Mouse (Mus musculus) T-cell, adult 2 months (primary cell): ENCODE measurements around the gene Ralb.

Source experiments
- DNase-seq: peaks from one replicate; pipeline ENCODE4 v3.0.0; 2022; ENCODE audit warnings: low spot score

Ralb gene

GRCm38 (mm10) chr1:119504260-119505062 lies at the start of gene Ralb:
Gene Ralb, minus strand, starts transcription at chr1:119504794.
- peak; percentile 90 for DNase-seq

- DNase-seq = no peak
These were observed 47.1 kb upstream of the Ralb start for GRCm38 (mm10) chr1:119551651-119552050.

GRCm38 (mm10) chr1:119550064-119550463 lies 45.5 kb upstream of the Ralb start:
- no peak for DNase-seq

DNA sequence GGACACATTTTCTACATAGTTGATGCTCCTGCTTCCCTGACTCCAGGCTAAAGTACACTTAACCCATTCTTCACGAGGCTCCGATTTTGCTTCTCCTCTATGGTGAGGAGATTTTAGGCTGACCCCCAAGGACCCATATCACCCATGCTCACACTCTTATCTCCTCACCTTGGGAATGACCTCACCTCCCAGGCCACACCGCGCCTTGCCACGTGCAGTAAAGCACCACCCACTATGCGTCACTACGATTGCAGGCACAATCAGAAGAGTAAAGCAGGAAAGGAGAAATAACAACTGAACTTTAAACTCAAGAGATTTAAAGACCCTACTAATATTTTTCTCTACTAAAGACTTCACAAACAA lies 44.7 kb upstream of the Ralb start:
- no peak for DNase-seq

GRCm38 (mm10) chr1:119548668-119549326 lies 44.2 kb upstream of the Ralb start:
- DNase-seq = peak; percentile 51

GRCm38 (mm10) chr1:119546490-119546889 lies 41.9 kb upstream of the Ralb start:
- no peak for DNase-seq

GRCm38 (mm10) chr1:119545671-119546070 lies 41.1 kb upstream of the Ralb start:
- no peak for DNase-seq

DNA sequence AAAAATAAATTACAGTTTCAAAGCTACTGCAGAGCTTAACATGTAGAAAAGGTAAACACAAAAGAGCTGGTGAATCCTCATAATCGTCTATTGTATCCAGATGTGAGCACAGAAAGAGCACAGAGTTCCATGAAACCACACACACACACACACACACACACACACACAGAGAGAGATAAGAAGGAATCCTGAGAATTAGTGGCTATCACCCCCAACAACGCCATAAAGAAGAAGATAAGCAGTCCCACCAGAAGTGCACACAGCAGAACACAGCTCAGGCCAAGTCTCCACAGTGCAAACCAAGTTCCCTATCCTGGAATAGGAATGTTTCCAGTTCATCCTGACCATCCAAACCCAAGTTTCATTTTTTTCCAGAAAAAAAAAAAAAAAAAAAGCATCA lies 40.6 kb upstream of the Ralb start:
- DNase-seq = no peak

DNA sequence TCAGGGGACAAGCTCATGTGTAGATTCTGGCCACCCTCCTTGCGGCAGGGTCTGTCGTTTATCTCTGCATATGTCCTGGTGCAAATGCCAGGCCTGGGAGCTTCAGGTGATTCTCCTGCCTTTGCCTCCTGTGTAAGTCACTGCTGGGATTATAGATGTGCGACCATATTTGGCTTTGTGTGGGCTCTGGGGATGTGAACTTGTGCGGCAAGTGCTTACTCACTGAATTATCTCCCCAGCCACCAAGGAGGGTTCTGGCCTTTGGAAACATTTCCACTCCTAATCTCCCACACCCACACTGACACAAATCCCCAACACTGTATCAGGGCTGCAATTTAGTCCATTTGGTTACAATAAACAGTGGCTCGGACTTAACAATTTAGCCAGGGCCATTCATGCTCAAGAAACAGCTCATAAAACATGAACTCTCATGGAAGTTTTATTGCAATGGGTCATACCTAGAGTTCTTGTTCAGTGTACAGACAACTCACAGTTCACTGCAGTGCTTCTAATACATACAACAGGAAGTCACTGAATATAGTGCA lies 40.1 kb upstream of the Ralb start:
- DNase-seq = no peak

DNA sequence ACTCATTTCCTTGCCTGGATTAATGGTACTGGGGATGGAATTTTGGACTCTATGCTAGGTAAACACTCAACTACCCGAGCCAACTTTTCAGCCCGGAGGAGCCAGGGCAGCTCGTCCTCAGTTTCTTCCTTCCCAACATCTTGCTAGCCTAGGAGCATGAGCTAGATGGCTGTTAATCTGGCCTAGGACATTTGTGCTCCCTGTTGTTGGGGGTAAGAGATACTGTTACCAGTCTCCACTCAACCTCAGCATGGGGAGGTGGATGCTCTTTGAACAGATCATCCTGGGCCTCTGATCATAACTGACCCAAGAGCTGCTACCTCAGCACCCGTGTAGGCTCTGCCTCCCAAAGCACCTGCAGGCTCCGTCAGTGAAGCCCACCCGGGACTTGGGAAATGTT lies 38.7 kb upstream of the Ralb start:
- no peak for DNase-seq

- no peak for DNase-seq
These were observed 37.0 kb upstream of the Ralb start for GRCm38 (mm10) chr1:119541570-119541969.

- no peak for DNase-seq
These were observed 36.4 kb upstream of the Ralb start for GRCm38 (mm10) chr1:119540836-119541557.

- DNase-seq = no peak
These were observed 34.7 kb upstream of the Ralb start for GRCm38 (mm10) chr1:119539252-119539651.

GRCm38 (mm10) chr1:119537651-119538050 lies 33.1 kb upstream of the Ralb start:
- DNase-seq = no peak

GRCm38 (mm10) chr1:119536122-119536521 lies 31.5 kb upstream of the Ralb start:
- DNase-seq = no peak

DNA sequence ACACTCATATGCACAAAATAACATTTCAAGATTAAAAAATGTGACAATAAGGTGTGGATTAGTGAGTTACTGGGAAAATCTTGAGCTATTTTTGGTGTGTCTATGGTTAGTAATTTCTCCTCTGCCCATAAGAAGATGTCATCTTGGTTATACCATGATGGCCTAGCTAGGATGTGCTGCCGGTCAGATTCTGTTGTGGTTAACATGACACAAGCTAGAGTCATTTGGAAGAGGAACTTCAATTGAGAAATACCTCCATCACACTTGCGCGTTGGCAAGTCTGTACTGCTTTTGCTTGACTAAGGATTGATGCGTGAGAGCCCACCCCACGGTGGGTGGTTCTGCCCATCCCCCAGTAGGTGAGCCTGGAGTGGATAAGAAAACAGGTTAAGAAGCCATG lies 29.7 kb upstream of the Ralb start:
- no peak for DNase-seq

DNA sequence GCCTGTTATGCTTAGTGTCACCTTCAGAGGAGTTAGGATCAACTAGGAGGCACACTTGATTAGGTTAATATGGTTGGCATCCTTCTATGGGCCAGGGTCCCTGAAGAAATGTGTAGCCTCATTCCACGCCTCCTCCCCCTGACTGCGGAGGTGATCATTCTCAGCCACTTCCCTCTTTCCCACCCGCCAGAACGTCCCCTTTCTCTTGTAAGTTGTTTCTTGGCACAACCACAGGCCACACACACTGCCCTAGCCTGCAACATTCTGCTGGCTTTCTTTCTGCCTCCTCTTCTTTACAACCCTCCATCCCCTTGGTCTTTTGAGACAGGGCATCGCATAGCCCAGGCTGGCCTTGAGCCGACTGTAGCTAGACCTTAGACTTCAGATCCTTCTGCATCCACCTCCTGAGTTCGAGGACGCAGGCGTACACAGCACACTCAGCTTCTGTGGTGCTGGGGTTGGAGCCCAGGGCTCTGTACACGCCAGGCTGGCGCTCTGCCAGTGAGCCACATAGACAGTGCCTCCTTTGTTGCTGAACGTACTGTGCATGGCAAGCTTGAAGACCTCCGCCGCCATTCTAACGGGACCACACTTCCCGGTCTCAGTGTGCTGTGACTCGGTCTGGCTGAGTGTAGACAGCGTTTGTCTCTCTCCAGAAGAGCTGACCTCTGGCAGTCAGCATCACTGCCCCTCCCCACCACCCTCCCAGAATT lies 28.7 kb upstream of the Ralb start:
- no peak for DNase-seq

DNA sequence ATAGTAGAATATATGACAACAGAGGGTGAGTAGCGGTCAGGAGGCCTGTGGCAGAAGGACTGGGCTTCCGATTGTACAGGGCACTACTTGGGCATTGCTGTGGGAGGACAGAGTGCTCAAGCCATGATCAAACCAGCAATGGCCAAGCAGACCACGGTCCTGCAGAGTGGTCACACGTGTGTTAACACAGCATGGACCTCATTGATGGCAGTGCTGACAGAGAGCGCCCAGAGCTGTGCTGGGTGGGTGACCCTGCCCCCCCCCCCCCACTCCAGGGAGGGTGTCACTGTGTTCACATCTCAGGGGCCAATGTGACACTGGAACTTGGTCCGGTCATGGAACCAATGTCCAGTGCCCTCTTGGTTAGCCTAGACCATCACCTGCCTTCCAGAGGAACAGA lies 27.6 kb upstream of the Ralb start:
- no peak for DNase-seq

- no peak for DNase-seq
These were observed 26.3 kb upstream of the Ralb start for GRCm38 (mm10) chr1:119530941-119531340.

- DNase-seq = peak; percentile 84
These were observed 21.3 kb upstream of the Ralb start, which contains the start of gene Tmem185b for GRCm38 (mm10) chr1:119525689-119526591. Gene Tmem185b, plus strand, starts transcription at chr1:119526160.

DNA sequence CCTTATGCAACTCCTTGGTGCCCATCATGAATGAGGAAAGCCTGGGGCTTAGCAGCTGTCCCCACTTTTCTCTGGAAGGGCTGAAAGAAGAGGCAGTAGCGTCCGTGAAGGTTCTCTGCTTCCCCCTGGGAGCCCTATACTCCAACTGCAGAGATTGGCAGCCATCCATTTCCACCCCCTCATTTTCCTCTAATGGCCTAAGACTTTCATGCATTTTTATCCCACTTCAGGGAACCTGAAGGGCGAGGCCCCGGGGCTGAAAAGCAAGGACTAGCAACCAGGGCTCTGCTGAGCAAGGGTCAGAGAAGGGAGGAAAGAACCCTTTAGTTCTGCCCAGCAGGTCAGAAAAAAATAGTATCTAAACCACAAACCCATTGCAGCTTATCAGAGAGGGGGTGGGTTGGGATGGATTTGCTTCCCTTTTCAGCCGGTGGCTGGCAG lies 20.4 kb upstream of the Ralb start:
- no peak for DNase-seq
